Mouse (Mus musculus) hindbrain, embryonic 16.5 days (tissue): ENCODE data around the gene Hic2. TPM values are rescaled to one million over a fixed set of nuclear protein-coding genes. Genes with fewer than 3 reads are reported as not detected.
A peak's percentile ranks its signal among the peaks of the same experiment; 100 is the strongest.

Experiments used
- ATAC-seq: fragments of 200-750 bp; cut with Nextera tagmentation; 2 replicates; pipeline ENCODE4 v1.8.0; 2017; ENCODE audit warnings: moderate TSS enrichment, moderate library complexity
- H3K27ac ChIP-seq: fragments of 300-500 bp; sonication (generic); 2 replicates; pipeline ENCODE4 v1.5.1; 2014; ENCODE audit warnings: low read depth, mild to moderate bottlenecking, control low read depth, low read length, moderate library complexity
- H3K27me3 ChIP-seq: fragments of 300-500 bp; sonication (generic); replicated peaks from 2 replicates; pipeline ENCODE4 v1.6.1; 2014; ENCODE audit warnings: low read length; ENCODE audit not compliant: control insufficient read depth, insufficient read depth
- H3K36me3 ChIP-seq: fragments of 300-500 bp; sonication (generic); 2 replicates; pipeline ENCODE4 v1.6.1; 2014; ENCODE audit warnings: mild to moderate bottlenecking, low read length, moderate library complexity, mixed read lengths; ENCODE audit not compliant: control insufficient read depth, insufficient read depth
- H3K4me1 ChIP-seq: fragments of 300-500 bp; sonication (generic); 2 replicates; pipeline ENCODE4 v1.6.1; 2014; ENCODE audit warnings: low read depth, low read length; ENCODE audit not compliant: control insufficient read depth, insufficient read depth
- H3K4me2 ChIP-seq: fragments of 300-500 bp; sonication (generic); 2 replicates; pipeline ENCODE4 v1.6.1; 2014; ENCODE audit warnings: mild to moderate bottlenecking, low read length, control low read depth, moderate library complexity
- H3K4me3 ChIP-seq: fragments of 300-500 bp; sonication (generic); 2 replicates; pipeline ENCODE4 v1.5.1; 2014; ENCODE audit warnings: mild to moderate bottlenecking, low read length, control low read depth, moderate library complexity
- H3K9ac ChIP-seq: fragments of 300-500 bp; sonication (generic); 2 replicates; pipeline ENCODE4 v1.6.1; 2014; ENCODE audit warnings: low read depth, mild to moderate bottlenecking, control low read depth, low read length, moderate library complexity
- H3K9me3 ChIP-seq: fragments of 300-500 bp; sonication (generic); 2 replicates; pipeline ENCODE4 v1.6.1; 2014; ENCODE audit warnings: mild to moderate bottlenecking, low read length, moderate library complexity; ENCODE audit not compliant: control insufficient read depth
- WGBS: fragments of 180-500 bp; shearing (Covaris S2); extraction: QIAGEN DNeasy Blood & Tissue Kit; methylation state at CpG from one replicate; pipeline ENCODE4 v1.1.7; 2014; 5-methylcytosine and 5-hydroxymethylcytosine counted together
- polyA plus RNA-seq: library from polyadenylated mRNA; unstranded; fragments of >200 nt; fragmentation: Nextera tagmentation; extraction: Ambion mirVana; gene quantifications from 2 replicates; pipeline ENCODE4 v1.2.1, GENCODE M21; 2015

The Hic2 gene
- 6.1 and 7.1 TPM in 2 replicates for polyA plus RNA-seq

DNA sequence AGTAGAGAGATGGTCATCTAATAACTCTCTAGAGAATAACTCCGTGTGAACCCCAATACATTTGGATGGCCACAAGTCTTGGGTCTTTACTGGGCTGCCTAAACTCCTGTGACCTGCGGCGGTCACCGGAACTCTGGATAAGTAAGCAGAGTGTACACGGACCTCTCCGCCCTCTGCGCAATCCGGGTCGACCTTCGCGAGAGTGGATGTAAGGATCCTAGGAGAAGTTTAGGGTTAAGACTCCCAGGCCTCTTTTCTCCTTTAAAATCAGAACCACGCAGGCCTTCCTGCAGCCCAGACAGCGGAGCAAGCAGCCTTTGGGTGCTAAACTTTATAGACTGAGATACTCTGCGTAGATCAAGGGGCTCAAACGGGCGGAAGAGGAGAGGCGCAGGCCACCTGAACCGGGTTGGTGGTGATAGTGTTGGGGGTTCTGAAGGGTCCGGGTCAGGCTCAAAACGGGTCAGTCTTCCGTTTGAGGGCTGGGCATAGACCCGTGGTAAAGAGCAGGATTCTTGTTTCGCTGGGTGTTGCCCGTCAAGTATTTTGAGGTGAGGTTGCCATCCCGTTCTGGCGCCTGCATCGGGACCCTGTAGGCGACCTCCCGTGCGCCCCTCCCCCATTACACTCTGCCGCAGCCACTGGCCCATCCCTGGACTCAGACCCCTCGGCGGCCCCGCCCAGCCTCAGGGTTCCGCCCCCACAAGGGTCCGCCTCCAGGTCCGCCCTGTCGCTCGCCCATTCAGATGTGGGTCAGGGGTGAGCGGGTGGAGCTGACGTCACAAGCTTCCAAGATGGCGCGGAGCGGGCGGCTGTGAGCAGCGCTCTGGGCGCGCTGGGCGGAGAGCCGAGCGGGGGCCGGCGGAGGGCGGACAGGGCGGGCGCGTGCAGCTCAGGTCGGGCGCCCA, at the start of gene Hic2:
TSS of gene Hic2 (plus strand) at position 779 of the 908 bp plus-strand sequence.
- peak within 1 kb of the TSS; percentile 96 for H3K9ac ChIP-seq
- ATAC-seq = peak; percentile 96

DNA sequence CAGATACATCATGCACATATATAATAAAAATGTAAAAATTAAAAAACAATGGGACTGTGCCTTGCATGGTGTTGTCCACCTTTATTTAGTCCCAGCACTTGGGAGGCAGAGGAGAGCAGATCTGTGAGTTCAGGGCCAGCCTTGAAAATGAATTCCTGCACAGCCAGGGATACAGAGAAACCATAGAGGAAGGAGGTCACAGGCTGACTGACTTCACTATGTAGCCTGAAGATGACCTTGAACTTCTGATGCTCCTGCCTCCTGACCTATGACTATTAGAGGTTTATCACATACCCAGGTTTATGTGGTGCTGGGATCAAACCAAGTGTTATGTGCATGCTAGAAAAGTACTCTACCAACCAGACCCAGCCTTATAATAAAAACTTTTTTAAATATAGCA, 47.9 kb upstream of the Hic2 start:
- Histone ChIP-seq H3K4me3 (no peak overlapping the region), H3K9ac (no peak overlapping the region), H3K4me2 (no peak overlapping the region), H3K4me1 (no peaks in the 10 kb centered on the region), H3K27me3 (no peaks in the 10 kb centered on the region), H3K9me3 (no peaks in the 10 kb centered on the region), H3K27ac (no peak overlapping the region), H3K36me3 (no peaks in the 10 kb centered on the region)
- ATAC-seq = no peak

More for the DNA sequence above, at the start of gene Hic2:
- peaks cover 17% of the 10 kb centered on the region for H3K4me1 ChIP-seq
- H3K27me3 ChIP-seq = no peaks in the 10 kb centered on the region
- H3K9me3 ChIP-seq = no peaks in the 10 kb centered on the region
- H3K27ac ChIP-seq = peak within 1 kb of the TSS; percentile 93
- peak within 1 kb of the TSS; percentile 72 for H3K4me2 ChIP-seq
- under 1% methylated on average over 57 of the region's 59 CpGs for WGBS
- H3K36me3 ChIP-seq = no peaks in the 10 kb centered on the region
- H3K4me3 ChIP-seq = peak within 1 kb of the TSS; percentile 82

DNA sequence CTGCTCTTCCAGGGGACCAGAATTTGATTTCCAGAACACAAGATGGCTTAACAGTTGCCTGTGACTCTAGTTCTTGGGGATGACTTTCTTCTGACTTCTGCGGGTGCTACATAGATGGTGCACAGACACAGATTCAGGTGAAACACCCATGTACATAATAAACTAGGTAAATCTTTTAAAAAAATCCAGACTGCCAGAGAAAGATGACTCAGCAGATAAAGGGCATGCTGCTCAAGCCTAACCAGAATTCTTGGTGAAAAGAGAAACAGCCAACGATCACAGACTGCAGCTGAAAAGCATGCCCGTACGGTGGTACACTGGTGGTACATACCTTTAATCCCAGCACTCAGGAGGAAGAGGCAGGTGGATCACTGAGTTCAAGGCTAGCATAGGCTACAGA, 39.5 kb upstream of the Hic2 start:
- WGBS = 92% methylated on average over 4 of the region's 4 CpGs
- no peak overlapping the region for H3K27ac ChIP-seq
- H3K4me1 ChIP-seq = no peaks in the 10 kb centered on the region
- no peaks in the 10 kb centered on the region for H3K9me3 ChIP-seq
- H3K4me3 ChIP-seq = no peak overlapping the region
- H3K27me3 ChIP-seq = no peaks in the 10 kb centered on the region
- no peak for ATAC-seq
- no peak overlapping the region for H3K9ac ChIP-seq
- H3K36me3 ChIP-seq = no peaks in the 10 kb centered on the region
- H3K4me2 ChIP-seq = no peak overlapping the region

GRCm38 (mm10) chr16:17200121-17200952, 33.0 kb upstream of the Hic2 start:
- Histone ChIP-seq H3K27me3 (no peaks in the 10 kb centered on the region), H3K9me3 (no peaks in the 10 kb centered on the region), H3K4me2 (peak overlapping the region; percentile 89), H3K9ac (peak overlapping the region; percentile 97), H3K4me3 (peak overlapping the region; percentile 96), H3K4me1 (peaks cover 15% of the 10 kb centered on the region), H3K27ac (peak overlapping the region; percentile 84), H3K36me3 (no peaks in the 10 kb centered on the region)
- peak; percentile 24 for ATAC-seq
- 8% methylated on average over 24 of the region's 24 CpGs for WGBS

GRCm38 (mm10) chr16:17200953-17201707, 32.2 kb upstream of the Hic2 start:
- Histone ChIP-seq H3K9me3 (no peaks in the 10 kb centered on the region), H3K4me1 (peaks cover 15% of the 10 kb centered on the region), H3K27me3 (0 out of 2 replicates have a peak, but pooled peaks cover 1% of the 10 kb centered on the region), H3K4me3 (peak overlapping the region; percentile 96), H3K36me3 (no peaks in the 10 kb centered on the region), H3K9ac (peak overlapping the region; percentile 97), H3K4me2 (peak overlapping the region; percentile 89), H3K27ac (peak overlapping the region; percentile 84)
- WGBS = under 1% methylated on average over 55 of the region's 72 CpGs
- ATAC-seq = peak; percentile 88

DNA sequence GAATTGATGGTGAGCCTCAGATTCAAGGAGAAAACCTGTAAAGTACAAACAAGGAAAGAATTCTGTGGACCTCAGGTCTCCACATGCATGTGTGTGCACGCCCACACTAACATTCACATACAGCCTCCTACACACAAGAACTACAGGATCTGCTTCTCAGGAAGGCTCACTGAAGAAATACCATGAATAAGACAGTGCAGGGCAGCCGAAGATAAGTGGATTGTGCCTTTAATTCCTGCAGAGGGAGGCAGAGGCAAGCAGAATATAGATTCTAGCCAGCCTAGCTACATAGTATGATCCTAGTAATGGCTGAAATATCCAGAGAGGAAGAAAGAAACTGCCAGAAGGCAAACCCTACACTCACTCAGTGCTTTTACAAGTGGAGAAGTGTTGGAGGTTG, 31.4 kb upstream of the Hic2 start:
- Histone ChIP-seq H3K36me3 (no peaks in the 10 kb centered on the region), H3K4me2 (no peak overlapping the region), H3K27me3 (0 out of 2 replicates have a peak, but pooled peaks cover 2% of the 10 kb centered on the region), H3K4me3 (no peak overlapping the region), H3K9me3 (no peaks in the 10 kb centered on the region), H3K4me1 (peaks cover 15% of the 10 kb centered on the region), H3K9ac (no peak overlapping the region), H3K27ac (no peak overlapping the region)
- peak; percentile 59 for ATAC-seq
- WGBS = 54% methylated on average over 2 of the region's 2 CpGs

- Histone ChIP-seq H3K36me3 (no peaks in the 10 kb centered on the region), H3K9ac (0 out of 2 replicates have a peak within 1 kb of the TSS, but pooled peaks have one; percentile 97), H3K4me3 (peak within 1 kb of the TSS; percentile 96), H3K4me2 (peak within 1 kb of the TSS; percentile 89), H3K27ac (no peak within 1 kb of the TSS; the same call in 1 of the 2 replicates), H3K4me1 (peaks cover 15% of the 10 kb centered on the region), H3K9me3 (no peaks in the 10 kb centered on the region), H3K27me3 (0 out of 2 replicates have a peak, but pooled peaks cover 2% of the 10 kb centered on the region)
- 90% methylated on average over 1 of the region's 1 CpGs for WGBS
- ATAC-seq = no peak
Measured at GRCm38 (mm10) chr16:17202549-17202948, 30.8 kb upstream of the Hic2 start, which contains the start of gene Ube2l3. Gene Ube2l3 (minus strand): TSS chr16:17202649.

DNA sequence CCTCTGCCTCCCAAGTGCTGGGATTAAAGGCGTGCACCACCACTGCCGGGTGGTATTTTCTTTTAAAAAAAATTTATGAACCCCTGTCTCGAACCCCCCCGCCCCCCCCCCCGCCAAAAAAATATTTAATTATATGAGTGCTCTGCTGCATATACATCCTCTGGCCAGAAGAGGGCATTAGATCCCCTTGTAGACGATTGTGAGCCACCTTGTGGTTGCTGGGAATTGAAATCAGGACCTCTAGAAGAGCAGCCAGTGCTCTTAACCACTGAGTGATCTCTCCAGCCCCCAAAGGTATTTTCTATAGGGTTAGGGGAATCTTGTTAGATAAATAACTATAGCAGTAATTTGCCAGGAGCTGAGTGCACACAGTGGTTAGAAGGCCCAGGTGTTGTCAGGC, 28.4 kb upstream of the Hic2 start:
- Histone ChIP-seq H3K27ac (no peak overlapping the region), H3K4me2 (no peak overlapping the region), H3K4me1 (peaks cover 18% of the 10 kb centered on the region), H3K9me3 (no peaks in the 10 kb centered on the region), H3K9ac (no peak overlapping the region), H3K36me3 (no peaks in the 10 kb centered on the region), H3K4me3 (no peak overlapping the region), H3K27me3 (0 out of 2 replicates have a peak, but pooled peaks cover 2% of the 10 kb centered on the region)
- 7% methylated on average over 6 of the region's 6 CpGs for WGBS
- no peak for ATAC-seq
